Mouse (Mus musculus) left cerebral cortex, postnatal 14 days (tissue): ENCODE results near the gene Ms4a15. TPM values are rescaled to one million over a fixed set of nuclear protein-coding genes. Genes with fewer than 3 reads are reported as not detected.

Source experiments
- DNase-seq, 2 experiments: peaks; one replicate each; pipeline ENCODE4 v3.0.0; 2021 to 2022; ENCODE audit warnings: low spot score in 2 of 2, mixed read lengths in 1 of 2
- intact Hi-C: fragments of 180-260 bp; cut with DNase I; formaldehyde crosslinking; loops from one replicate; pipeline ENCODE4 v1.15.1; 2025
- long read RNA-seq, 2 experiments: library from polyadenylated mRNA; stranded (forward); transcript quantifications; one replicate each; pipeline ENCODE4 v2.0.0; 2021
- total RNA-seq, 2 experiments: library from RNA; stranded (reverse); gene quantifications; 2 replicates each; pipeline ENCODE4 v1.2.3; 2021

Gene Ms4a15
- under 1 TPM in 1 of 2 experiments, not detected in 1; 0.80 TPM for total RNA-seq
- long read RNA-seq, experiment 1: 0 reads
- long read RNA-seq, experiment 2: 0 reads

DNA sequence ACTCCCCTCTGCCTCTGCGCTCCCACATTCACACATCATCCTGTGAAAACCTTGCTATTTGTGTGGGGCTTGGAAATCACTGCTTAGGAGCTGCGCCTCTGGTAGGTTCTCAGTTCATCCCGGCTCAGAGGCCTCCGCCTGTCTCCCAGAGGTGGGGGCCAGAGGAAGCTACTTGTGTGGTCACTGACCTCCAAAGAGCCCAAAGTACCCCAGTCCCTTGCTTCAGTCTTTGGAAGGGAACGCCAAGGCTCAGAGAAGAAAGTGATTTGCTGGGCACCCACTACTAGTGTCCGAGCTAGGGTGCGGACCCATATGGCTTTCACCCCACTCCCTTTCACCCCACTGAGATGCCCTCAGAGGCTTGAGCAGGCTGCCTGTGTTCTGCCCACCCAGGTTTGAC lies at the start of gene Ms4a15:
TSS of gene Ms4a15 (minus strand) at position 101 of the 400 bp plus-strand sequence.
- no peak for DNase-seq
- intact Hi-C loops: no loop called here

DNA sequence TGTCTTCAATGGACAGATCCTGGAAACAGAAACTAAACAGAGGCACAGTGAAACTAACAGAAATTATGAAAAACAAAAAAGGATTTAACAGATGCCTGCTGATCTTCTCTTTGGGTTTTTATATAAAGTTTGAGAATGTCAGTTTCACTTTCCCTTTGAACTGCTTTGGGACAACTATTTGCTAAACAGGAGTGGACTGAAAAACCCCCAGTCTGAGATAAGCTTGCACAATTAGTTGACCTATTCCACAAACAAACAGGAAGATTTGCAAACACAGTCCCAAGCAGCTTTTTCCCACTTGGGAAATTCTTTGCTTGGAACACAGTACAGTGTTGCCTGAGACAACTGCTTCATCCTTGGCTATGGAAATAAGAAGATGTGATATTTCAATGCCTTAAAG lies 44.5 kb upstream of the Ms4a15 start:
- intact Hi-C loops: no loop called here
- DNase-seq: no peak

DNA sequence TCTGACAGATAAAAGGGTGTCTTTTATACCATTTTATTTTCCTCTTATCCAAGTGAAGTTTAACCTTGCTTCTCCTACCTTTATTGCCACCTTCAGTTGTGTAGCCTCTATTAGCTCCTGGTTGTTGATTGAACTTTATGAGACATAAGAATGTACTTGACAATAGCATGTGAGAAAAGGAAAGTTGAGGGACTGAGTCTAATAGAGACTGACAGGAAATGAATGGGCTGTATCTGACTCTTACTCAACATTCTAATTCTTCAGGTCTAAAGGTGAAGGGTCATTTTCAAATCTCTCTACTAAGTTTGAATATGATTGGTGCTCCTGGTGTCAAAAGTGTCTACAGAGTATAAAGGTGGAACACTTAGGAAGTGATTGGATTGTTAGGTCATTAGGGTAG lies 29.3 kb upstream of the Ms4a15 start:
- no peak for DNase-seq
- intact Hi-C loops: no loop called here

DNA sequence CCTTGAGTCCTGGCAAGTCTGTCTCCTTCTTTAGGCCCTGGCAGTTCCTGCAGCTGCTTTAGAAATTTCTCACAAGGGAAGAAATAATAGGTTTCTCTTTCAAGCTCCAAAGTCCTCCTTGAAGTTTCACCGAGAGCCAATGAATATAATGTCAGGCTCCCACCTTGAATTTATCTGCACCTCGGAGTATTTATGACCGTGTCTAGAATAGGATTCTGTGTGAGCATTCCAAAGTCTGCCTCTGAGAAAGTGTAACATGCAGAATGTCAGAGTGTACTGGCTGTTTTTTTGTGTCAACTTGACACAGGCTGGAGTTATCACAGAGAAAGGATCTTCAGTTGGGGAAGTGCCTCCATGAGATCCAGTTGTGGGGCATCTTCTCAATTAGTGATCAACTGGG lies 24.8 kb upstream of the Ms4a15 start, which contains the start of gene Ms4a18:
TSS of gene Ms4a18 (minus strand) at position 141 of the 400 bp plus-strand sequence.
- no peak for DNase-seq
- intact Hi-C loops: no loop called here

- intact Hi-C loops: no loop called here
- no peak for DNase-seq
Observed at GRCm38 (mm10) chr19:11017251-11017650, 24.2 kb upstream of the Ms4a15 start.

DNA sequence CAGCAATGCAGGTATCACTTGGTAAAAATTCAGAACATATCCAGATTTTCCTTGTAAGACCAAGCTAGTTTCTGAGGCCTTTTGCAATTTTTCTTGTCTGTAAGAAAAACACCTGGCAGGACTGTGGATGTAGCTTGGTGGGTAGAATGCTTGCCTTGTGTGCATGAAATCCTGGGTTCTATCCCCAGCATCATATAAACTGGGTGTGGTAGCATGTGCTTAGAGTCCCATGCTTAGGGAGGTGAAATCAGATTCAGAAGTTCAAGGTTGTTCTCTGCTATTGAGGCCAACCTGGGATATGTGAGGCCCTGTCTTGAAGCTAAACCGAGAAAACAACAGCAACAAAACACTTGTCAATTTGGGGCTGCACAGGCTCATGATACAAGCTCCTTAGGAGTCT lies 22.9 kb upstream of the Ms4a15 start:
- DNase-seq: no peak
- intact Hi-C loops: no loop called here

GRCm38 (mm10) chr19:11015468-11015867 lies 22.4 kb upstream of the Ms4a15 start:
- DNase-seq: no peak
- intact Hi-C loops: no loop called here

- no peak for DNase-seq
- intact Hi-C loops: no loop called here
Observed at GRCm38 (mm10) chr19:10991911-10992310, 1.1 kb downstream of the Ms4a15 start.

GRCm38 (mm10) chr19:10990751-10991150 lies 2.3 kb downstream of the Ms4a15 start:
- intact Hi-C loops: no loop called here
- DNase-seq: no peak

DNA sequence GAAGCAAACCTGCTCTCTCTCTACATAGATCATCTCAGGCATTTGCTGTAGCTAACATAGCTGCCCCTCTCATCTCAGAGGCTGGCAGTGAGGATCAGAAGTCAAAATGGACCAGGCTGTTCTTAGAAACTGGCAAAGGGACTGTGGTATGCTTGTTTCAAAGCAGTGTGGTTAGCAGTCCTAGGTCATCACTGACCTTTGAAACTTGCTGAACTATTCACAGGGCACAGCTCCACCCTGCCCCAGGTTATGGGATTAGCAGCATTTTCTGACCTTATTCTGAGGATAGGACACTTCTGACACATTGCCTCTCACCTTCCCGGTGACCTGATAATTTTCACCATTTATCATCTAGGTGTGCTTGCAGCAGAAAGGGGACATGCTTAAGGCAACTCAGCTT lies 4.5 kb downstream of the Ms4a15 start:
- intact Hi-C loops: no loop called here
- no peak for DNase-seq

DNA sequence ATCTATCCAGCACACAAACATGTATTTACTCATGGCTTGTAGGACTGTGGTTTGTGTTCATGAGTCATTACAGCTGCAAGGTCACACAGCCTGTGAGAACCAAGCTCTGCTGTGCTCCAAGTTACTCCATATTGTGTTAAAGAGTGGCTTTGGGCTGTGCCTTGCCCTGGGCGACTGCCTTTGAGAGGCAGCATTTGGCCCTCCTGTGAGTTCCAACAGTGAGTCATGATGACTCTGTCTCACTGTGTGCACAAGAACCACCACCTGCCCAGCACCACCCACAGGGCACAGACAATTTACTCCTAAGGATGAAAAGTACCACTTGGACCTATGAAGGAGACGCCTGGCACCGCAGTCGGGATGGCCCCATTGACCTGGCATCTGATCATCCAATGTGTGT lies 7.2 kb downstream of the Ms4a15 start:
- intact Hi-C loops: no loop called here
- DNase-seq: no peak

DNA sequence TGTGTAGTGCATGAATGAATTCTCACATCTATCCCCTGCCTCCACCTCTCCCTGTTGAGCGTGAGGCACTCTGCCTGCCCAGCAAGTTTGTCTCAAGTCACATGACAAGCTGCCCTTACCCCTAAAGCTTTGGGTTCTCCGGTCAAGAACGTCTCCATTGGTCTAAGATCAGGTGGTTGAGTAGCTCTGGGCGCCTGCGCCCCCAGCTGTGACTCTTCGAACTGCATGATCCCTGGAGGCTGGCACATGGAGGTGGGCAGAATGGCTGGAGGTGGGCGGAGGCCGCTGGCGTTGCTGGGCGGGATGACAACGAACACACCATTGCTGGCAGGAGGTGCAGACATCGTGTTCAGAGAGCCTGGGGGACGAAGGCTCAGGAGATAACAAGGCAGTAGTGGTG lies 8.5 kb downstream of the Ms4a15 start:
- no peak for DNase-seq

DNA sequence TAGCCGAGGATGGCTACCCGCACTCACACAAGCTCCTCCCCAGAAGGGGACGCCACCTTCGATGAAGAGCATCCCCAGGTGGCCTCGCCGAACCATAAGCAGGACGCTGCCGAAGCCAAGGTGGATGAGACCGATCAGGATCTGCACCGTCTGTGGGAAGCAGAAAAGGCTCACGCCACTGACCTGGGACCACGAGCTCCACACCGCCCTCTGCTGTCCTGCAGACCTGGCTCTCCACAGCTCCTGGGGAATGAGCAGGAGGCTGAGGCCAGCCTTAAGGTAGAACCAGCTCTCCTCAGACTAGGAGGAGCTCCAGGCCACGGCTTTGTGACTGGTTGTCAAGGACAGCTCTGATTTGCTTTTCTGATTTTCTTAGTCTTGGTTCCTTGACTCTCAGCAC lies 9.9 kb downstream of the Ms4a15 start:
- no peak for DNase-seq
- intact Hi-C loops: no loop called here

More for the DNA sequence above, 8.5 kb downstream of the Ms4a15 start:
- intact Hi-C loops: no loop called here

DNA sequence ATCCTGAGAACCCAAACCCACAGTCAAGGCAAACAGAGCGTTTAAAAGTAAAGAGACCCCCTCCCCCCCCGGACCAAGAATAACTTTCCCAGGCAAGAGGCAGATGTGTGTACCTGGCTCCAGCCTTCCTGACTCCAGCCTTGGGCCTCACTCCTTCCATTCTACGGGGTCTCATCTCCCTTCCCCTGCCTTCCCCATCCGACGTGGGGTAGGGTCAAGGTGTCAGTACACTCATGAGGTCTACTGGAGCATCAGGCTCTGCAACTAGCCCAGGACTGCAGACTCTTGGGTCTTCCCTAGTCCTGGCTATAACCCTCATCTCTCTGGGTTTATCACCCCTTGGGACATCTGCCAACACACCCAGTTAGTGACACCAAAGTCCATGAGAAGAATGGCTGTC lies 12.8 kb downstream of the Ms4a15 start:
- intact Hi-C loops: no loop called here
- DNase-seq: no peak

DNA sequence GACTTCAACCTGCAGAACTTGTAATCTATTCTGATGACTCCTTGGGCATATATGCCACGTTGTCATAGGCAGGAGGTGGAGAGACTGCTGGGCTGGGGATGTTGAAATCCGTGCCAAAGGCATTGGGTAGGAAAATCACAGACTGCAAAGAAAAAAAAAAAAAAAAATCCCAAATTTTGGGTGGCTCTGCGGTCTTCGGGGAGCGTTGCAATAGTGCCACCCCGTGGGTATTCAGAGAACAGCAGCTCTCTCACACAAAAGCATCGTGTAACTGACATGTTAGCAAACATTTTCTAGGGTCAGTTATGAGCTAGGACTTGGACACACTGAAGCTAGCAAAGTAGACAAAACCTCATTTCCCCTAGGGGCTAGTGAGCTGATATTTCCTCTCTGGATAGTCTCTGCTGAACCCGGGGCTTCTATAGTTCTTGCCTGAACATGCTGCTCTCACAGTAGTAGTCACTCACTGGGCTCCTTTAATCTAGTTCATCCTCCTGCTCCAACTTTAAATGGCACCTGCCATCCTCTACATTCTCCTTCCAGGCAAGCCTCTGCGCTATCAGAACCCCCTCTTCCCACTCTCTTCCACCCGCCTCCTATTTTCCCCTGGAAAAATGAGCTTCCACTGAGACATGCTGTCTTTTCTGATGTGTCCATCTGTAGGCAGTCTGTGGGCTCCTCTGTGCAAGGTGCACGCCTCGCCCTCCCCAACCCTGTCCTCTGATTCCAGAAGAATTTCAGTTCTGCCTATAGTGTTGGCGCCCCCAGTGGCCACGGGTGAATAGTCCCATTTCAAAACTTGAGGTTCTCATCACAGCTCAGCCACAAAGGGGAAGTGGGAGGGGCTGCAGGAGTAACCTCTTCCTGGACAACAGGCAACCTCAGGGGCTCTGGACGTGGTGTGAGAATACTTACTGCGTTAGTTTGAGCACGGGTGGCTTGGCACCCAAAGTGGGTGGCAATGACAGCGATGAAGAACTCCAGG lies 13.6 kb downstream of the Ms4a15 start:
- peak; percentile 73 to 87 for DNase-seq
- intact Hi-C loops: loop anchor here (5.0 kb wide), 1 partner anchor 312 kb away; no protein-coding TSS in a partner anchor

GRCm38 (mm10) chr19:10976318-10976717 lies 16.7 kb downstream of the Ms4a15 start:
- DNase-seq: no peak
- intact Hi-C loops: loop anchor here (5.0 kb wide), 1 partner anchor 309 kb away; no protein-coding TSS in a partner anchor

GRCm38 (mm10) chr19:10975187-10975586 lies 17.9 kb downstream of the Ms4a15 start:
- DNase-seq: no peak
- intact Hi-C loops: loop anchor here (5.0 kb wide), 1 partner anchor 308 kb away; no protein-coding TSS in a partner anchor

DNA sequence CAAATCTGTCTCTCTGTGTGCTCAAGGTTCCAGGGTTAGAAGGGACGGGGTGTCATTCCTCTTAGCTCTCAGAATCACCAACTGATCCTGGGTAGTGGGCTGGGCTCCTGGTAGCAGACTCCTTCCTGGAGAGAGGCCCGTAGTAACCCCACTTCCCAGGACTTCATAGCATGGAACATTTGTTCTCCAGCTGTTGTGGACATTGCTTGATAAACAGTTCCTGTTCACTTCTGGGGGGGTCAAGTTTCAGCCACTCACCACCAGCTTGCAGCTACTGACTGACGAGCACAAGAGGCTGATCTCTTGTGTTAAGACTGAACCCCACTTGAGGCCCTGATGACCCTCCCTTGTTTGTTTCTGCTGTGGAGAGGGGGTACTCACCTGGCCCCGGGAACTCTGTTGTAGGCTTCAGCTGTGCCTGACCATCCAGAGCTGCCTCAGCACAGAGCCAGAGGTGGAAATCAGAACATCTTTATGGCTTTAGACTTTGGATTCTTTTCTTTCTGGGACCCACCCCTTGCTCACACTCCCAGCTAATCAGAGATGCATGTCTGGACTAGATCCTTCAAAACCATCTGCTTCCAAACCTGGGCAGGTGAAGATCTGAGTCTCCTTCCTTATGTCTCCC lies 18.7 kb downstream of the Ms4a15 start, which contains the start of gene Ms4a10:
TSS of gene Ms4a10 (minus strand) at position 433 of the 628 bp plus-strand sequence.
- intact Hi-C loops: no loop called here
- DNase-seq: no peak

DNA sequence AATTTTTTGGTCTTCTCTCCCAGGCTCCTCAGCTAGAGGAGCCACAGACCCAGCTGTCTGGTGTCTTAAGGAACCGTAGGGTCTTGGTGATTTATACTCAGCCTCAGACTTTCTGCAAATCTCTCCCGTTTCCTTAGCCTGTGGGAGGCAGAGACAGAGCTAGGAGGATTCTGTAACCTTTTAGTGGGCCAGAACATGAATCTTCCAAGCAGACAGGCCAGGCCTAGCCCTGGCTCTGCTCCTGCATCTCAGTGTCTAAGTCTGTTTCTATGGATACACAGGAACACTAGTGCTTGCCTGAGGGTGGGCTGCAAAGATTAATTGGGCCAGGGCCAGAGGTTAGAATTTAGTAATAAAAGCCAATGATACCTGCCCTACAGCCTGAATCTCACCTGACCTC lies 19.9 kb downstream of the Ms4a15 start:
- intact Hi-C loops: no loop called here

GRCm38 (mm10) chr19:10972660-10973059 lies 20.4 kb downstream of the Ms4a15 start:
- no peak for DNase-seq
- intact Hi-C loops: no loop called here

More for the DNA sequence above, 19.9 kb downstream of the Ms4a15 start:
- DNase-seq: no peak
